Mouse (Mus musculus) limb, embryonic 12.5 days (tissue): Measurements from ENCODE around the gene Adap1. TPM values are rescaled to one million over a fixed set of nuclear protein-coding genes. Genes with fewer than 3 reads are reported as not detected.

ENCODE experiments used
- ATAC-seq: fragments of 200-750 bp; cut with Nextera tagmentation; 2 replicates; pipeline ENCODE4 v1.8.0; 2017; ENCODE audit warnings: low read depth, moderate TSS enrichment; ENCODE audit not compliant: insufficient number of reproducible peaks, insufficient read depth, low FRiP score, low TSS enrichment
- H3K27ac ChIP-seq: fragments of 300-500 bp; sonication (generic); 2 replicates; pipeline ENCODE4 v1.5.1; 2016; ENCODE audit warnings: mild to moderate bottlenecking, moderate library complexity
- H3K27me3 ChIP-seq: fragments of 300-500 bp; sonication (generic); 2 replicates; pipeline ENCODE4 v1.6.1; 2016; ENCODE audit warnings: mild to moderate bottlenecking, moderate library complexity
- H3K36me3 ChIP-seq: fragments of 300-500 bp; sonication (generic); 2 replicates; pipeline ENCODE4 v1.6.1; 2016; ENCODE audit warnings: mild to moderate bottlenecking, moderate library complexity
- H3K4me1 ChIP-seq: fragments of 300-500 bp; sonication (generic); replicated peaks from 2 replicates; pipeline ENCODE4 v1.6.1; 2016
- H3K4me2 ChIP-seq: fragments of 300-500 bp; sonication (generic); 2 replicates; pipeline ENCODE4 v1.6.1; 2016; ENCODE audit warnings: mild to moderate bottlenecking, moderate library complexity
- H3K4me3 ChIP-seq: fragments of 300-500 bp; sonication (generic); replicated peaks from 2 replicates; pipeline ENCODE4 v1.5.1; 2016; ENCODE audit warnings: mild to moderate bottlenecking
- H3K9ac ChIP-seq: fragments of 300-500 bp; sonication (generic); replicated peaks from 2 replicates; pipeline ENCODE4 v1.6.1; 2016; ENCODE audit warnings: mild to moderate bottlenecking, moderate library complexity
- H3K9me3 ChIP-seq: fragments of 300-500 bp; sonication (generic); 2 replicates; pipeline ENCODE4 v1.6.1; 2016; ENCODE audit warnings: mild to moderate bottlenecking, moderate library complexity
- WGBS: fragments of 180-500 bp; shearing (Covaris S2); methylation state at CpG from one replicate; pipeline ENCODE4 v1.1.7; 2016; 5-methylcytosine and 5-hydroxymethylcytosine counted together
- microRNA counts: library from miRNA; unstranded; fragments of <30 nt; microRNA quantifications from one replicate; lab custom pipeline; 2017
- microRNA-seq: library from miRNA; unstranded; fragments of <30 nt; microRNA quantifications from one replicate; pipeline ENCODE4, GENCODE M21; 2017
- polyA plus RNA-seq: library from polyadenylated mRNA; unstranded; fragments of >200 nt; fragmentation: Nextera tagmentation; extraction: Ambion mirVana; gene quantifications from 2 replicates; pipeline ENCODE4 v1.2.1, GENCODE M21; 2016

Gene Adap1
- polyA plus RNA-seq, 1 experiment from 2014 or later, result 1.1 TPM

DNA sequence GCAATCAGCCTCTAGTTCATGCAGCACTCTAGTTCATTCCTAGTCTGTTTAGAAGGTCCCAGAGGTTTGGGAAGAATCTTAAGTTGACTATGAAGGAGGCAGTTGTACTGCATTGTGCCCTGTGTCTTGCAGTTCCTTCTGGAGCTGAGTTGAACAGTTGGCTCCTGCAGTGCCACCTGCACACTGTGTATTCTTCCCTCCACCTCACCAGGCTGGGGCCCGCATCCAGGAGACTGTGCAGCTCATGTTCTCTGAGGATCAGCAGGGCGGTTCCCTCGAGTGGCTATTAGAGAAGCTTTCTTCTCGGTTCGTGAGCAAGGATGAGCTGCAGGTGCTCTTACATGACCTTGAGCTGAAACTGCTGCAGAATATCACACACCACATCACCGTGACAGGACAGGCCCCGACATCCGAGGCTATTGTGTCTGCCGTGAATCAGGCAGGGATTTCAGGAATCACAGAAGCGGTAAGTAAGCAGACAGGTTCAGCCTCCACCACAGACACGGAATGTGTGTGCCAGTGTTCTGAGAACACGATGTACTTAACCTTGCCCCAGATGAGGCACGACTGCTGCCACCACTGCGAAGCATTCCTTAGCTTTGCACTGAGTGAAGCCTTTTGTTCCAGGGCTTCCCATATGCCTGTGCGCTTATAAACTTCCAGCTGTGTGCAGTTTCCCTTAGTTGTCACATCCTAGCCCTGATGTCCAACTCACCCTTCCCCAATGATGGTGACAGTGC, 84.2 kb downstream of the Adap1 start:
- Histone ChIP-seq H3K4me3 (no peak overlapping the region), H3K9me3 (no peaks in the 10 kb centered on the region)

DNA sequence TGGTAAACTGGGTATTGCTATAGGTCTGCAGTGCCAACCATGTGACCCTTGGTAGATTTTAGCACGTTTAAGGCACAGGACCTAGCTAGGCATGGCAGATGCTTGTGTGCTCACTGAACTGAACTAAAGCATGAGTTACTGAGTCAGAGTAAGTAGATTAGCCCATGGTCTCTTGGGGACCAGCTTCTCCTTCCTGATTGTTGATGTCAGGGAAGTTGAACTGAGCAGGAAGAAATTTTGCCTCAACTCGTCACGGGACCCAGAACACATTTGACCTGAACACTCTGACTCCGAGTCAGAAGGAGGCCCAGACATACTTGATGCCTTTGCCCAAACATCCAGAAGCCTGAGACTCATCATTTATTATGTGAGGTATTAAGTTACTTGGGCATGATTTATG, 88.0 kb downstream of the Adap1 start:
- no peak for ATAC-seq
- Histone ChIP-seq H3K4me1 (no peaks in the 10 kb centered on the region), H3K27ac (no peak overlapping the region), H3K36me3 (peaks cover 98% of the 10 kb centered on the region), H3K27me3 (no peaks in the 10 kb centered on the region), H3K9ac (no peak overlapping the region), H3K9me3 (no peaks in the 10 kb centered on the region), H3K4me3 (no peak overlapping the region), H3K4me2 (no peak overlapping the region)
- WGBS, result 83% methylated on average over 4 of the region's 4 CpGs

More for the DNA sequence above, 84.2 kb downstream of the Adap1 start:
- Histone ChIP-seq H3K4me1 (no peaks in the 10 kb centered on the region), H3K27ac (no peak overlapping the region), H3K27me3 (no peaks in the 10 kb centered on the region), H3K9ac (no peak overlapping the region), H3K36me3 (peaks cover 99% of the 10 kb centered on the region), H3K4me2 (no peak overlapping the region)
- ATAC-seq, result no peak
- WGBS, result 93% methylated on average over 15 of the region's 15 CpGs

DNA sequence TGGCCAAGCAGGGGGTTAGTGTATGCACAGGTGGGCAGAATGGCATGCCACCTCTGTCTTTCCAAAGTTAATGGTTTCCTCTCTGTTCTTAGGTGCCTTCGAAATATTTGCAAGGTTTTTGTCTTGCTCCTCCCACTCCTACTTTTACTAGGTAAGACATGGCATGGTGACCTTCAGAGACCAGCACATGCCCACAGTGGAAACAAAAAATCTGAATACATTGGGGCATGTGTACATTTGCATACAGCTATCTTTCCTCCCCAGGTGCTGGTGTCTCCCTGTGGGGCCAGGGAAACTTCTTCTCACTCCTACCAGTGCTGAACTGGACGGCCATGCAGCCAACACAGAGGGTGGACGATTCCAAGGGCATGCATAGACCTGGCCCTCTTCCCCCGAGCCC, 91.0 kb downstream of the Adap1 start:
- Histone ChIP-seq H3K9me3 (no peaks in the 10 kb centered on the region), H3K9ac (no peak overlapping the region), H3K27ac (no peak overlapping the region), H3K27me3 (no peaks in the 10 kb centered on the region), H3K4me2 (no peak overlapping the region), H3K4me1 (no peaks in the 10 kb centered on the region), H3K4me3 (no peak overlapping the region), H3K36me3 (peaks cover 98% of the 10 kb centered on the region)
- WGBS, result 91% methylated on average over 4 of the region's 4 CpGs
- ATAC-seq, result no peak

DNA sequence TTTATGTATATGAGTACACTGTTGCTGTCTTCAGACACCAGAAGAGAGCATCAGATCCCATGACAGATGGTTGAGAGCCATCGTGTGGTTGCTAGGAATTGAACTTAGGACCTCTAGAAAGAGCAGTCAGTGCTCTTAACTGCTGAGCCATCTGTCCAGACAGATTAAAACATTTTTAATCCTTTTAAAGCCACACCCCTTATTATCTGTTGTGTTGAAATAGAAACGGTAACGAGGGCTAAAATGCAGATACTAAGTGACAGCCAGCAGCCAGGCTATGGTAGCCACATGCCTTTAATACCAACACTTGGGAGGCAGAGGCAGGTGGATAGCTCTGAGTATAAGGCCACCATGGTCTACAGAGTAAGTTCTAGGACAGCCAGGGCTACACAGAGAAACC, 93.3 kb downstream of the Adap1 start:
- Histone ChIP-seq H3K9ac (no peak overlapping the region), H3K4me2 (no peak overlapping the region), H3K36me3 (peaks cover 98% of the 10 kb centered on the region), H3K9me3 (no peaks in the 10 kb centered on the region), H3K4me3 (no peak overlapping the region), H3K4me1 (no peaks in the 10 kb centered on the region), H3K27me3 (no peaks in the 10 kb centered on the region), H3K27ac (no peak overlapping the region)
- ATAC-seq, result no peak
- 89% methylated on average over 3 of the region's 3 CpGs for WGBS

DNA sequence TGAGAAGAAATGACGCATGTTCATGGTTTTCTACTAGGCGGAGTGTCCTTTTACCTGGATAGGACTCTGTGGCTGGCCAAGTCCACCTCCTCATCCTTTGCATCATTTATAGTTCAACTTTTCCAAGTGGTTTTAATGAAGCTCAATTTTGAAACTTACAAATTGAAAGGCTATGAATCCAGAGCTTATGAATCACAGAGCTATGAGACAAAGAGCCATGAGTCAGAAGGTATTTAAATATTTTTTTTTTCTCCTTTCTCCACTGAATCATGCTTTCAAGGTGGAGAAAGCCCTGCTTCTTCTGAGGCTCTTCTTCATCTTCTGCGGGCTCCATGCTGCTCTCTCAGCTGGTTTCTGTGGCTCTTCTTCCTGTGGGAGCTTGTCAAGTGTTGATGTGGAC, 95.7 kb downstream of the Adap1 start:
- no peak for ATAC-seq
- Histone ChIP-seq H3K9ac (no peak overlapping the region), H3K27ac (no peak overlapping the region), H3K9me3 (no peaks in the 10 kb centered on the region), H3K4me2 (no peak overlapping the region), H3K4me3 (no peak overlapping the region), H3K36me3 (peaks cover 97% of the 10 kb centered on the region), H3K4me1 (no peaks in the 10 kb centered on the region), H3K27me3 (no peaks in the 10 kb centered on the region)
- WGBS, result 98% methylated on average over 3 of the region's 3 CpGs

DNA sequence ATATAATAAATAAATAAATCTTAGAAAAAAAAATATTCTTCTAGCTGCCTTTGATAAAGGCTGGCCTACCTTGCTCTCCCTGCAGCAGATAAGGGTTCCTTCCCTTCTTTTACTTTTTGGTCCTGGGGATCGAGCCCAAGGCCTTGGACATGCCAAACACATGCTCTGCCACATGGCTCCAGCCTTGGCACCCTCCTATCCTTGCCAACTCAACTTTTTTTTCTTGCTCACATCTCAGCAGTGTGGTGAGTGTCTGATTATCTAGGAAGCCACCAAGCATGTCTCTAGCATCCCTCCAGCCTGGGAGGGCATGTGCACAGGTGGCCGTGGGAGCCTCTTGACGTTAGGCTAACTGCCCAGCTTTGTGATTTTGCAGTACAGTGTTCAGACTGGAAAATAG, 97.1 kb downstream of the Adap1 start:
- no peak overlapping the region for H3K4me3 ChIP-seq
- WGBS, result 93% methylated on average over 3 of the region's 3 CpGs
- no peaks in the 10 kb centered on the region for H3K27me3 ChIP-seq
- H3K36me3 ChIP-seq, result peaks cover 97% of the 10 kb centered on the region
- H3K27ac ChIP-seq, result no peak overlapping the region
- ATAC-seq, result no peak
- no peaks in the 10 kb centered on the region for H3K9me3 ChIP-seq
- no peak overlapping the region for H3K4me2 ChIP-seq
- no peaks in the 10 kb centered on the region for H3K4me1 ChIP-seq
- no peak overlapping the region for H3K9ac ChIP-seq

DNA sequence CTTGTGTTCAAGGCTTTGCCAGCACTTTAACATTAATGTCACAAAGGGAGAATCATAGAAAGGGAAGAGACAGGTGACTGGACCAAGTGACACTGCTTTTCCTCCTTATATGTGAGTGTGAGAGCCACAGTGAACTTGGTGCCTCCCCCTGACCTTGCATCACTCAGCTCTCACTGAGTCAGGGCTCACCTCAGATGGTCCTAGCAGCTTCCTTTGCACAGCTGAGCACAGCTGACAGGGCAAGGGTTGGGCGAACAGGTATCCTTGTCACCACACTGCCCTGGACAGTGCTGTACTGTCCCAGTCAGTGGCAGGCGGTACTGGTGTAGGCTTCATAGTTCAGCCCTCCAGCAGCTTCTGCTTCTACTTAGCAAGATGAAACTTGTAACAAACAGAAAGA, 97.8 kb downstream of the Adap1 start:
- Histone ChIP-seq H3K4me3 (no peak overlapping the region), H3K27ac (no peak overlapping the region), H3K9ac (no peak overlapping the region), H3K36me3 (peaks cover 97% of the 10 kb centered on the region), H3K27me3 (no peaks in the 10 kb centered on the region), H3K9me3 (no peaks in the 10 kb centered on the region), H3K4me2 (no peak overlapping the region), H3K4me1 (no peaks in the 10 kb centered on the region)
- WGBS, result 98% methylated on average over 2 of the region's 2 CpGs
- no peak for ATAC-seq

DNA sequence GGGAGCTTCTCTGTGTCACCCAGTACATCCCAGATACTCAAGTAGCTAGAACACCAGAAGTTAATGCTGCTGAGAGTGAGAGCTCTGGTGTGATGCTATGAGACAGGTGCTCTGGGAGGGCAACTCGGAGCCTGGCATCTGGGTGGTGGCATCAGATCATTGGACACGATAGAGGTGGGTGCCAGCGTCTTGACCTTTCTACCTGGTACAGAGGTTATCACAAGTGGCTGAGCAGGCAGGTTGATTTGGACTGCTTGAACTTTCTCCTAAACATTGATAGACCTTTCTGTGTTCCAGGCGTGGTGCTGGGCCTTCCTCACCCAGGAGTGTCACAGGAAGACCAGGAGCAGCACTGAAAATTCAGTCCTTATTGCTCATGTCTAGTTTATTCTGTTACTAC, 98.2 kb downstream of the Adap1 start:
- Histone ChIP-seq H3K27me3 (no peaks in the 10 kb centered on the region), H3K9me3 (no peaks in the 10 kb centered on the region), H3K4me3 (no peak overlapping the region), H3K27ac (no peak overlapping the region), H3K4me1 (no peaks in the 10 kb centered on the region), H3K9ac (no peak overlapping the region), H3K36me3 (peaks cover 97% of the 10 kb centered on the region), H3K4me2 (no peak overlapping the region)
- 93% methylated on average over 4 of the region's 4 CpGs for WGBS
- no peak for ATAC-seq

DNA sequence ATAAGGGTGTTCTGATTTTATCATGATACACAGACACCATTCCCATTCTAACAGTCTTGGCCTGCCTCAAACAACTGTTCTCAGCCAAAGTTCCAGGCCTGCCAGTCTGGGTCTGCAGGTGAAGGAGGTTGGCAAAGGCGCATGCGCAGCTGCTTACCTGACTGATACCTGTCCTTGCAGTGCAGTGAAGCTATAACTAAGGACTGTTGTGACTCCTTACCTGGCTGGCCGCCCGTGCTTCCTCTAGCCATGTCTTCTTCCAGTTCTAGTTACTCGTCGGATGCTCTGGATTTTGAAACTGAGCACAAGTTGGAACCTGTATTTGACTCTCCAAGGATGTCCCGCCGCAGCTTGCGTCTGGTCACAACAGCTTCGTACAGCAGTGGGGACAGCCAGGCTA, 102.1 kb downstream of the Adap1 start:
- Histone ChIP-seq H3K36me3 (peaks cover 84% of the 10 kb centered on the region), H3K27me3 (no peaks in the 10 kb centered on the region), H3K4me1 (no peaks in the 10 kb centered on the region), H3K4me3 (no peak overlapping the region), H3K9ac (no peak overlapping the region), H3K9me3 (no peaks in the 10 kb centered on the region), H3K27ac (no peak overlapping the region), H3K4me2 (no peak overlapping the region)
- no peak for ATAC-seq
- 97% methylated on average over 10 of the region's 10 CpGs for WGBS

MicroRNAs within 50 kb of the gene (microRNA counts, 519-probe panel; counts per million panel counts)
- microRNA mmu-miR-339-3p (lab: Ali Mortazavi, UCI), result not detected
- not detected for microRNA mmu-miR-339-5p (lab: Ali Mortazavi, UCI)

Small RNA genes within 50 kb of the gene (microRNA-seq; reads per million reads assigned to microRNA genes)
- gene Mir339, result 518 reads per million, percentile 70 among the genes with 10 or more reads in this experiment

Other genes starting within 250 kb of the Adap1 start
- 12.7 and 13.8 TPM in 2 replicates for gene Prkar1b, start 175.6 kb downstream of the Adap1 start, polyA plus RNA-seq
- gene Dnaaf5, start 175.4 kb downstream of the Adap1 start, polyA plus RNA-seq, result 4.7 and 5.8 TPM in 2 replicates
- gene Sun1, start 125.0 kb downstream of the Adap1 start, polyA plus RNA-seq, result 54.0 and 54.9 TPM in 2 replicates
- 165 and 167 TPM in 2 replicates for gene Get4, start 73.3 kb downstream of the Adap1 start, polyA plus RNA-seq
- 118 and 121 TPM in 2 replicates for gene Cox19, start 25.8 kb upstream of the Adap1 start, polyA plus RNA-seq
- 0.90 and 1.0 TPM in 2 replicates for gene Cyp2w1, start 27.0 kb upstream of the Adap1 start, polyA plus RNA-seq
- gene Gpr146, start 52.1 kb upstream of the Adap1 start, polyA plus RNA-seq, result 1.7 and 2.3 TPM in 2 replicates
- gene C130050O18Rik, start 79.7 kb upstream of the Adap1 start, polyA plus RNA-seq, result 1.5 and 1.7 TPM in 2 replicates
- gene Gper1, start 97.5 kb upstream of the Adap1 start, polyA plus RNA-seq, result 1.7 and 1.9 TPM in 2 replicates
- 32.7 and 34.2 TPM in 2 replicates for gene 3110082I17Rik, start 134.9 kb upstream of the Adap1 start, polyA plus RNA-seq
- gene Zfand2a, start 158.9 kb upstream of the Adap1 start, polyA plus RNA-seq, result 8.1 and 10.9 TPM in 2 replicates
- gene Uncx, start 217.9 kb upstream of the Adap1 start, polyA plus RNA-seq, result 0.11 and 0.23 TPM in 2 replicates